Mouse (Mus musculus): ENCODE data around the gene Fem1a. TPM values are rescaled to one million over a fixed set of nuclear protein-coding genes. Genes with fewer than 3 reads are reported as not detected.

Gene Fem1a
- polyA plus RNA-seq, 1 experiment from 2014 or later = 15.5 TPM

DNA sequence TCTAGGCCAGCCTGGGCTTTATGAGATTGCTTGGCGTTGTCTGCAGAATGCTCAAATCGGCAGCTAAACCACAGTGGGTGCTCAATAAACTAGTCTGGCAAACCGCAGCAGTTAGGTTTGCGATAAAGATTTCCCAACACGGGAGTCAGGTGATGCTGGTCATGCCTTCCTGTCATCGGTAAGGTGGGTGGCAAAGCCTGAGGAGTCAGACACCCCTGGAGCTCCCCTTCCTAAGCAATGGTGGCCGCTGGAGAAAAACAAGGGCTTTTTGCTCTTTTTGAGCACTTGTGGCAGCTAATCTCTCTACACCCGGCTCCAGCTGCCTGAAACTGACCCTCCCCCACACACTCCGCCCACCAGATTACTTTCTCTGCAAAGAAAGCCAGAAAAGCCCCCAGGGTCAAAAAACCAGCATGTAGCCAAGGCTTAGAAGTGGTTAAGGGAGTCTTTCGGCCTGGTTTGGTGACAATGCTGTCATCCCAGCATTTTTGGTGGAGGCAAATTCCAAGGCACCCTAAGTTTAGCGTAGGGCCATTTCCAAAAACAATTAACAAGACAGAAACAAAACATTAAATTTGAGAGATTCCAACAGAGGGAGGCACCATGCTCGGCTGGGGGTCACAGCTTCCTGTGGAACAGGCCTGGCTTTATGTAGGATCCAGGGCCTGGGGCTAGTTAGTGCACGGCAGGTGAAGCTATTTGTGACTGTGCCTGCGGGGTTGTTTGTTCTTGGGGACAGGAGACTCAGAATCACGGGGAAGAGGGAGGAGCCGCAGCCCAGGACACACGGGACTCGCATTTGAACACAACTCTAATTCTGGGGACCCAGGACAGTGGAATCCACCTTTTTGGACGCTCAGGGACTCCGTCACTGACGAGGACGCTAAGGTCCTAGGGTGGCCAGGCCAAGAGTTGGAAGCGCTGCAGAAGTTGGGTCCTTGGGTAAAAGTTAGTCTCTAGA, 33.0 kb downstream of the Fem1a start:
- 2% methylated on average over 23 of the region's 23 CpGs for WGBS
- Histone ChIP-seq H3K9me3 (no peaks in the 10 kb centered on the region), H3K27ac (peak overlapping the region; percentile 88)

DNA sequence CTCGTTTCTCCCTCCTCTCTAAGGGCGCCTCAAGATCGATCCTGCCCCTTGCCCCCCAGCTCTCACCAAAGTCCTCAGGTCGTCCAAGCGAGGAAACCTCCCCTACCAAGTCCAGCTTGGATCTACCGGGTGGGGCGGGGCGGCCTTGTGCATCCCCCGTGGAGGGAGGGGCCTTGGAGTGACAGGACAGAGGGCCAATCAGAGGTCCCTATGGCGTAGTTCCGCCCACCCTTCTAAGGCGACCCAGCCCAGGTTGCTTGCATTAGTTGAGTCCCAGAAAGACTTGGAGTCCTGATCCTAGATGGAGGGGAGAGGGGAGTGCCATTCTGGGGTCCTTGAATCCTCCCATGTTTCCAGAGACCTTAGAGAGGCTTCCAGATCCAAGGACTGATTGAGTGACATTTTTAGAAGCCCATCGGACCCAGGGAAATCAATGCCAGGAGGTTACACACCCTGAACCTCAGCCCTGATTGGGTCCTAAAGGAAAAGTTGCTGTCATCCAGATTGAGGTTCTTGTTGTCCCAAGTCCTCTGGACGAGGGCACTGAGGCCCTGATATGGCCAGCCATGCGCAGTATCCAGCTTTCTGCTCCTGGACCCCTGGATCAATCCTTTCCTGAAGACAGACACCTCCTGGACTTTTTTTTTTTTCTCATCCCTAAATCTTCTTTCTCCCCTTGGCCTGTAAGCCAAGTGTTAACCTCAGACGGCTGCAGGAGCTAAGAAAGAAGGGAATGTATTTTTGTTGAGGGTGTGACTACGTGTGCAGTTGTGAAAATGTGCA, 34.0 kb downstream of the Fem1a start:
- Histone ChIP-seq H3K36me3 (peaks cover 11% of the 10 kb centered on the region), H3K27ac (peak overlapping the region; percentile 88), H3K4me1 (replicated peaks) (peaks cover 54% of the 10 kb centered on the region), H3K9me3 (no peaks in the 10 kb centered on the region), H3K27me3 (ENCODE audit: insufficient read depth, poor library complexity, severe bottlenecking) (no peaks in the 10 kb centered on the region), H3K4me3 (peak overlapping the region; percentile 55)
- DNase-seq (ENCODE audit: low spot score) = peak; percentile 92
- 3% methylated on average over 17 of the region's 17 CpGs for WGBS

More for the DNA sequence above, 33.0 kb downstream of the Fem1a start:
- Histone ChIP-seq H3K36me3 (peaks cover 20% of the 10 kb centered on the region), H3K27me3 (ENCODE audit: insufficient read depth, poor library complexity, severe bottlenecking) (no peaks in the 10 kb centered on the region), H3K4me3 (peak overlapping the region; percentile 55), H3K4me1 (replicated peaks) (peaks cover 54% of the 10 kb centered on the region)
- DNase-seq (ENCODE audit: low spot score) = peak; percentile 66

DNA sequence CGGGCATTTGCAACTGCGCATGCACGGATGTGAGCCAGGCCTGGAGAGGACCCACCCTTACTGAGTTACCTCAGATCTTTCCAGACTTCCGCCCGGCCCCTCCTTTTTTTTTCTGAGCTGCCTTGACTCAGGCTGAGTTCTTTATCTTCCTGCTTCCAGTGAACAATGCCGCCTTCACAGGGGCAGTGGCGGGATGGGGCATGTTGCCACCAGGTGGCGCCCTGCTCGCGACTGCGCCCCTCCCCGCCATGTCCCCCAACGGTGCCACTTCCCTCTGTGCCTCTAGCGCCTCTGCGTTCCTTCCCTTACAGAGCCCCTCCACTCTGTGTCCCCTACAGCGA, 34.5 kb downstream of the Fem1a start:
- under 1% methylated on average over 16 of the region's 16 CpGs for WGBS
- Histone ChIP-seq H3K27ac (peak overlapping the region; percentile 88), H3K27me3 (ENCODE audit: insufficient read depth, poor library complexity, severe bottlenecking) (no peaks in the 10 kb centered on the region), H3K4me3 (peak overlapping the region; percentile 55), H3K9me3 (no peaks in the 10 kb centered on the region), H3K36me3 (peaks cover 5% of the 10 kb centered on the region), H3K4me1 (replicated peaks) (peaks cover 55% of the 10 kb centered on the region)
- DNase-seq (ENCODE audit: low spot score) = peak; percentile 92

DNA sequence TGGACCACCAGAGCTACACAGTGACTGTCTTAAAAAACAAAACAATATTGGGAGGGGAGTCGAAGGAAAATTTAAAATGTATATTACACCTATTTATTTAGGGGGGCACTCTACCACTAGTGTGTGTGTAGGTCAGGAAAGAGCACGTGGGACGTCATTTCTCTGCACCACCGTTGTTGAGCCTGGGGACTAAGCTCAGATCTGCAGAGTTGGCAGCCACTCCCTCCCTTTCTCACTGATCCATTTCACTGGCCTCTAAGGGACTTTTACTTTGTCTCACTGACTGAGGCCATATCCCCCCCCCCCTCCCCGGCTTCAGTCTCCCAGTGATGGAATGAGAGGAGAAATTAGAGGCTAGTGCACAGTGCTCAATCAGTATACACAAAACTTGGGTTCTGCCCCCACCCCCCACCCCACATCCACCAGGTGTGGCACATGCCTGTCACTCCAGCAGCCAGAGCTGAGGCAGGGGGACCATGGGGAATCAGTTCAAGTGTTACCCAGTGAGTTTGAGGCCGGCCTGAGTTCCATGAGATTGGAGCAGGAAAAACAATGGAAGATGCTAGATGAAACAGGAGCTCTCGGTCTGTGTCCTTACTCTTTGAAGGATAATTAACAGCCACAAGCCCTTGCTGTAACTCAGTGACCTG, 35.3 kb downstream of the Fem1a start:
- Histone ChIP-seq H3K4me3 (peak overlapping the region; percentile 55; the same call in 1 of the 2 replicates), H3K4me1 (replicated peaks) (peaks cover 58% of the 10 kb centered on the region), H3K9me3 (no peaks in the 10 kb centered on the region), H3K27ac (peak overlapping the region; percentile 88), H3K36me3 (no peaks in the 10 kb centered on the region), H3K27me3 (ENCODE audit: insufficient read depth, poor library complexity, severe bottlenecking) (no peaks in the 10 kb centered on the region)
- no peak for DNase-seq (ENCODE audit: low spot score)
- WGBS = 65% methylated on average over 7 of the region's 7 CpGs

DNA sequence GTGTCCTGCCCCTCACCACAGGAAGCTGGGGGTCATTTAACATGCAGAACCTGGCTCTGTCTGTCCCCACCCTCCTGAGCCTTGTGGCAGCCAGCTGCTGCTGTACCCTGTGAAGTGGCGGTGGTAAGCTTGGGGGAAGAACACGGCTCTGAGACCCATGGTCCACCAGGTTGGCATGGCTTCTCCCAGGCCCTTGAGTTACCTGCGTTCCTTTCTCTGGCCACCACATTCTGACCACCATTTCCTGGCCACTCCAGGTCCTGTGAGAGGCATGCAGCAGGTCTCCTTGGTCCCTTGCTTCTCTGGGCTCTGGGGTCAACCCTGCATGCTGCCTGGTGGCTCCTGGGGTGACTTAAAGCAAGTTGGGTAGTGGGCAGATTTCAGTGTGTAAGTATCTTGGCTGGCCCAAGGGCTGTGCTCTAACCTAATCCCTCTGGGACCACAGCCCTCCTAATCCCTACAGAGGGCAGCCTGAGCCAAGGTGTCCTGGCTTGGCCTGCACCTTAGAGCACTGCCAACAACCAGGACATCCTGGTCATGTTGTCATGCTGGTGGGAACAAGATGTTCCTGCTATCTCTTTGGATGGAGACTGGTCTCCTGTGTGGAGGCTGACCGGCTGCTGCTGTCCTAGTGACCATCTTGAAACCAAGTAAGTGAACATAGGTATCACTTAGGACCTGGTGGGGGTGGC, 36.1 kb downstream of the Fem1a start, which contains the start of gene Plin3:
Plin3 (minus strand) TSS at position 343 of the 692 bp plus-strand sequence.
- Histone ChIP-seq H3K27me3 (ENCODE audit: insufficient read depth, poor library complexity, severe bottlenecking) (no peaks in the 10 kb centered on the region), H3K36me3 (no peaks in the 10 kb centered on the region), H3K4me1 (replicated peaks) (peaks cover 56% of the 10 kb centered on the region), H3K27ac (peak within 1 kb of the TSS; percentile 88), H3K4me3 (no peak within 1 kb of the TSS), H3K9me3 (no peaks in the 10 kb centered on the region)
- no peak for DNase-seq (ENCODE audit: low spot score)
- 88% methylated on average over 4 of the region's 4 CpGs for WGBS

DNA sequence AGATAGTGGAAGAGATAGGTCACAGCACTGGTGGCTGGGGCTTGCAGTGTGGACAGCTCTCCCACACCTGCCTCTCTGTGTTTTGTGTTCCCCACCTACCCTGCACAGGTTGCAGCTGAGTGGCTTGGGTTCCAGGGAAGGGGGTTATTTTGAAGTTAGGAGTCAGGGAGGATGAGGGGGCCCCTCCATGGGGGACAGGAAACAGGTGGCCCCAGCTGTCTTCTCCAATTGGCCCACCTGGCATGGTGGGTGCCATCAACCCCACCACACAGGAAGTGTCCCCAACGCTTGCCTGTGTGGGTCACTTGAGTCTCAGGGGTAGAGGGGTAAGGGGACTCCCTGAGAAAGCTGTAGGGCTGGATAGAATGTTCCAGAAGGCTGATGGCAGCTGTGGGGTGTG, 36.7 kb downstream of the Fem1a start:
- no peak for DNase-seq (ENCODE audit: low spot score)
- Histone ChIP-seq H3K4me3 (no peak overlapping the region), H3K27ac (no peak overlapping the region), H3K9me3 (no peaks in the 10 kb centered on the region), H3K4me1 (replicated peaks) (peaks cover 50% of the 10 kb centered on the region), H3K36me3 (no peaks in the 10 kb centered on the region), H3K27me3 (ENCODE audit: insufficient read depth, poor library complexity, severe bottlenecking) (no peaks in the 10 kb centered on the region)
- 74% methylated on average over 1 of the region's 1 CpGs for WGBS

DNA sequence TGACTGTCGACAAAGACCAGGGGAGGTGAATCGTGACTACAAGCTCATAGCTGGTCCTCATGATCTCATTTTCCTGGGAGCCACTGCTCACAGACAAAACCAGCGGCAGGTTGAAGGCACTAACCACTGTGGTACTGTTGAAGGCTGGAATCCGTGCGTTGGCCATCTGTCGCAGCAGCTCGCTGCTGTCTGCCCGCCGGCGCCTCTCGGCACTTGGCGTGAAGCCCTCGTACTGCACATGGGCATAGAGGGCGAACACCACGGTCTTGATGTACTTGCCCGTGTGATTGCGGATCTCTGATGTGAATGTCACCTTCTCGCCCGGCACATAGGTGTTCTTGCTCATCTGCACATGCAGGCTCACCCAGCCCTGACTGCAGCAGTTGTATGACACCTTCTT, 37.6 kb downstream of the Fem1a start:
- WGBS = 91% methylated on average over 19 of the region's 19 CpGs
- no peaks in the 10 kb centered on the region for H3K27me3 ChIP-seq (ENCODE audit: insufficient read depth, poor library complexity, severe bottlenecking)
- H3K36me3 ChIP-seq = no peaks in the 10 kb centered on the region

DNA sequence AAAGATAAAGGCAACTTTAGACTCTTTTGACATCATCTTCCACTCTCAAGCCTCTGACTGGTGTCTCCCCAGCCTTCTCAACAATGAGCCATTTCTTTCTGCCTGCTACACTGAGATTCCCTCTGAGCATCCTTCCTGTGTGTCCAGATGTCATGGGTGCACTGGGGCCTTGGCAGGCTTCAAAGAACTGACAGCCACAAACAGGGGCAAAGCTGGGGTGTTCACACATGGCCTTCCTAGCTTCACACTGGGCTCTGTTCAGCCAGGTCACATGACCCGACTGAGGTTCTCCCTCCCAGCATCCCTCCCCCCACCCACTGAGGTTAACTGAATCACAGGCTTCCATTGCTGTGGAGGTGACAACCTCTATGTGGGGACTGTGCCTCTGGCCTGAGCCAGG, 39.6 kb downstream of the Fem1a start:
- WGBS = 72% methylated on average over 1 of the region's 1 CpGs
- H3K27ac ChIP-seq = no peak overlapping the region
- no peaks in the 10 kb centered on the region for H3K27me3 ChIP-seq (ENCODE audit: insufficient read depth, poor library complexity, severe bottlenecking)
- no peak overlapping the region for H3K4me3 ChIP-seq
- H3K4me1 ChIP-seq (replicated peaks) = peaks cover 21% of the 10 kb centered on the region
- no peaks in the 10 kb centered on the region for H3K36me3 ChIP-seq
- H3K9me3 ChIP-seq = no peaks in the 10 kb centered on the region
- no peak for DNase-seq (ENCODE audit: low spot score)

More for the DNA sequence above, 37.6 kb downstream of the Fem1a start:
- no peak for DNase-seq (ENCODE audit: low spot score)
- no peak overlapping the region for H3K27ac ChIP-seq
- H3K4me3 ChIP-seq = no peak overlapping the region
- H3K4me1 ChIP-seq (replicated peaks) = peaks cover 40% of the 10 kb centered on the region
- no peaks in the 10 kb centered on the region for H3K9me3 ChIP-seq

DNA sequence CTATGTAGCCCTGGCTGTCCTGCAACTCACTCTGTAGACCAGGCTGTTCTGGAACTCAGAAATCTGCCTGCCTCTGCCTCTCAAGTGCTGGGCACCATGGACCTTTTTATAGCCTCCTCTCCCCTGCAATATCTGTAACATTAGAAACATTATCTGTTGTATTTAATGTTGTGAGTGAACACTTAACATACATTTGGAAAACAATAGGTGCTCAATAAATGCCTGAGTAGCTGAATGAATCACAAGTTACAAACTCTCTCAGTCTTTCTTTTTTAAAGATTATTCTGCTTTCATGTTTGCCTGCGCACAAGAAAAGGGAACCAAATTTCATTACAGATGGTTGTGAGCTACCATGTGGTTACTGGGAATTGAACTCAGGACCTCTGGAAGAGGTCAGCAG, 41.6 kb downstream of the Fem1a start:
- H3K4me1 ChIP-seq (replicated peaks) = peaks cover 17% of the 10 kb centered on the region
- WGBS = 96% methylated on average over 1 of the region's 1 CpGs
- H3K9me3 ChIP-seq = no peaks in the 10 kb centered on the region
- H3K36me3 ChIP-seq = no peaks in the 10 kb centered on the region
- no peaks in the 10 kb centered on the region for H3K27me3 ChIP-seq (ENCODE audit: insufficient read depth, poor library complexity, severe bottlenecking)
- DNase-seq (ENCODE audit: low spot score) = no peak
- H3K4me3 ChIP-seq = no peak overlapping the region
- H3K27ac ChIP-seq = no peak overlapping the region

DNA sequence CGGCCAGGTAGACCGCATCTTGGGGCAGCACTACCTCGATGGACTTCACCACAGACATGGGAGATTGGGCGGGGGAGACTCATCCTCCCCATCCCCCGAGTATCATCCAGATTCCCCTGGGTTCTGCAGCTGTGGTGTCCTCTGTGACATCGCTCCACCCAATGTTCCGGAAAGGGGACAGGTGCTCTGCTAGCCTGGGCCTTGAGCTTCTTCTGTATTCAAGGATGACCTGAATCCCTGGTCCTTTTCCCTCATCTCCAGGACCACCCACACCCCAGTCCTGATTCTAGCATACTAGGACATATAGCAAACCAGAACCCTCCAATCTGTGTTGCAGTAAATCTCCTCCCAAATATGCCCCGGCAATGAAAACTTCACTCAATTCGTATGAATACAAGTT, 43.6 kb downstream of the Fem1a start, which contains the start of gene Arrdc5:
Arrdc5 (minus strand) TSS at position 101 of the 400 bp plus-strand sequence.
- 92% methylated on average over 9 of the region's 9 CpGs for WGBS
- no peak within 1 kb of the TSS for H3K4me3 ChIP-seq
- H3K9me3 ChIP-seq = no peaks in the 10 kb centered on the region
- no peak for DNase-seq (ENCODE audit: low spot score)
- no peak within 1 kb of the TSS for H3K27ac ChIP-seq
- H3K36me3 ChIP-seq = peaks cover 5% of the 10 kb centered on the region
- H3K27me3 ChIP-seq (ENCODE audit: insufficient read depth, poor library complexity, severe bottlenecking) = no peaks in the 10 kb centered on the region
- H3K4me1 ChIP-seq (replicated peaks) = peaks cover 32% of the 10 kb centered on the region

DNA sequence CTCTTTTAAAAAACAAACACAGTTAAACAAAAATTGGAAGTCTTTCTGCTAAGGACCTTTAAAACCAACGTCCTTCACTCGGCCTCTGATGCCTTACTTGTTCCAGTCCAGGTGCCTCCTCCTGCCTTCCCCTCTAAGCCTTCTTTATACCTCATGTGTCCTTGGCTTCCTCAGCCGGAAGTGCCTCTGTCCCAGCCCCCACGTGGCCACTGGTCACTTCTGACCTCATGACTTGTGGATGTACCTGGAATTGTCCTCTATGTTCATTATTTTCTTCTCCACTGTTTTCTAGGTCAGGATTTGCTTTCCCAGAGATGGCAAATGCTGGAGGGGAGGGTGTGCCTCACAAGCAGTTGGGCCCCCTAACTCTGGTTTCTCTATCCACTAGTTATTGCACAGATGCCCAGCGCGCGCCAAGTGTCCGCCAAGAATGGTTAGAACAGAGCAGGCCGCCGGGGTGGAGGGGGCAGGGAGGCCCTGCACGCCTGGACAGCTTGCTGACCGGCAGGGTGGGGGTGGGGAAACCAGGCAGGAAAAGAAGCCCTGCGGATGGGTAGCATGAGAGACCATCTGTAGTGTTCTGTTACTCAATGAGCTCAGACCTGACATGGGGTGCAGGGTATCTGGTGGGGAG, 45.9 kb downstream of the Fem1a start:
- H3K4me3 ChIP-seq = peak overlapping the region; percentile 96
- peak overlapping the region; percentile 97 for H3K27ac ChIP-seq
- 26% methylated on average over 13 of the region's 13 CpGs for WGBS

More for the DNA sequence above, 45.9 kb downstream of the Fem1a start:
- DNase-seq (ENCODE audit: low spot score) = peak; percentile 75
- H3K9me3 ChIP-seq = no peaks in the 10 kb centered on the region
- peaks cover 28% of the 10 kb centered on the region for H3K36me3 ChIP-seq
- H3K27me3 ChIP-seq (ENCODE audit: insufficient read depth, poor library complexity, severe bottlenecking) = no peaks in the 10 kb centered on the region
- peaks cover 52% of the 10 kb centered on the region for H3K4me1 ChIP-seq (replicated peaks)
